Mouse (Mus musculus): ENCODE data around the gene Mymx.
"Not testable (repeated sequence)": the region's sequence is repeated elsewhere in the genome, so short reads cannot be mapped to it uniquely, and the experiment has no call there.

Gene Mymx

DNA sequence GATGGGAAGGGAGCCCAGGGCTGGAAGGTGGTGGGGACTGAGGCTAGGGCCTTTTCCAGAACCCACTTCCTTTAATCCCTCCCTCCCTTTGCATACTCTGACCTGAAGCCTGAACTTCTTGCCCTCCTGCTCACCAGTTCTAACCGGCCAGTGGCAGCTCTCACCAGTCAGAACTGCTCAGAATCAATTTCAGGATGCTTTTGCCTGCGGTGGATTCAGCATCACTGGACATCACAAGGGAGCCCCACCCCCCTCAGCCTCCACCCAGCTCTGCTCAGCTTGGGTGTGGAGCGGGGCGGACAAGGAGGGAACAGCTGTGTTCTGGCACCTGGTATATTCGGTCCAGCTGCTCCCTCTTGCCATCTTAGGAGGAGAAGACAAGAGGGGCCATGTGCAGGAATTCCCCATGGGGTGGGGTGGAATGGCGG lies at the start of gene Mymx:
Mymx (minus strand) TSS at position 226 of the 428 bp plus-strand sequence.
- no peak for DNase-seq

DNA sequence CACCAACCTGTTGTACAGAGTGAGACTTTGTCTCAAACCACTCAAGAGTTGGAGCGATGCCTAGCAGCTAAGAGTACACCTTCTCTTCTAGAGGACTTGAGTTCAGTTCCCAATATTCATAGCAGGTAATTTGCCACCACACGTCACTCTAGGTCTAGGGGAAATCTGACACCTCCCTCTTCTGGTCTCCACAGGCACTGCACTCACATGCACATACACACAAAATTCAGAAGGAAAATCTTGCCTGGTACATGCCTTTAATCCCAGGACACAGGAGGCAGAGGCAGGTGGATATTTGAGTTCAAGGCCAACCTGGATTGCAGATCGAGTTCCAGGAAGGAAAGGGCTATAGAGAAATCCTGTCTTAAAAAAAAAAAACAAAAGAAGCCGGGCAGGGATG lies 42.3 kb upstream of the Mymx start:
- DNase-seq: no peak

DNA sequence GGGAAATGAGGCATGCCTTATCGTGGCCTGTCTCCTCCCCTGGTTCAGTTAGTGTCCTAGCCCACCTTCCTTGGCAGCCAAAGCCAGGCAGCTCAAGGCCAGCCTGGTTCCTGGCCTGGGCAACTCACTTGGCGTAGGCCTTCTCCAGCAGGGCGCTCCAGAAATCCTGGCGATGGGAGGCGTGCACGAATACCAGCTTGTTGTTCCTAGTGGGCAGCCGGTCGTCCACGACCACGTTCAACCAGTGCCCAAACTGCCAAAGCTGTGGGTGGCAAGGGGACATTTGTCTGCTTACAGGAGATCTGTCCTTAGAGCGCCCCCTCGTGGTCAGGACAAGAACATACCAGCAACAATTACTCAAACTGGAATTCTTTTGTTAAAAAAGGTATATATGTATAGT lies 40.8 kb upstream of the Mymx start:
- peak; percentile 83 for DNase-seq

DNA sequence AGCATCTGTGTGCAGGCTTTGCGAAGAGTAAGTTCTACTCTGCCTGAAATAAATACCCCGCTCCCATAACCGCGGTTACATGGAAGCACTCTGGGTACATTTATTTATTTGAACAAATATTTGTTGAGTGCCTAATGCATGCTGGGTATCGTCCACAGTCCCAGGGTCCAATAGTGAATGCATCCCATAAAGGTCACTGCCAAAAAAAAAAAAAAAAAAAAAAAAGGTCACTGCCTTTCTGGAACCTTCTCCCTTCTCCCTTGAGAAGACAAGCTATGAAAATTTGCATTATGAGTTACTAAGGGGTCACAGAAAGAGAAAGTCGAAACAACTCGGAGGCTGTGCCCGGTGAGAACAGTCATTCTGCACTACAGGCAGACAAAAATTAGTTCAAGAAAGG lies 40.1 kb upstream of the Mymx start:
- no peak for DNase-seq

DNA sequence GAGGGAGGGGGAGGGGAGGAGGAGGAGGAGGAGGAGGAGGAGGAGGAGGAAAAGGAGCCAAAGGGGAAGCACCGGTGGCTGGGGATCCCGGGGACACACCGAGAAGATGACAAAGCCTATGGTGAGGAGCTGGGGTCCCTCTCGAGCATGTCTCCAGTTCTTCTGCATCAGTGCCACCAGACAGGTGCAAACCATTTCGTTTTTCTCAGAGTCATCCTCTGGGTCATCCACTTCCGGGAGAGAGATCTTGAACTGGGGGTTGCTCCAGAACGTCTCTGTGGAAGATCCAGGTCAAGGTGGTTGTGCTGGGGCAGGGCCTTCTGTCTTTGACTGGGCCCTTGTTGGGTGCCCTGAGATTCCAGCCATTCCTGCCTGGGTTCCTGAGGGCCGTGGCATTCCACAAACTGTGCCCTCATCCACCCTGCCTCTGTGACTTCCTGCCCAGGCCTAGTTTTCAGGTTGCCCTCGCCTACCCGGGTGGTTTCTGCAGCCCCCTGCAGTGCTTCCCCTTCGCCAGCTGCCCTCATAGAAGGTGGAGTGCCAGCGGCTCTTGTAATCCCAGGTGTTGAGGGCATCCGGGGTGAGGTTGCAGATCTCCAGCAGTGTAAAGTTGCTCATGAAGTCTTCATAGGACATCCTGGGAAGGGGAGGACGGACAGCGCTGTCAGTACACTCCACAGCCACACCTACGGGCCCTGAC lies 36.8 kb upstream of the Mymx start:
- DNase-seq: no peak

DNA sequence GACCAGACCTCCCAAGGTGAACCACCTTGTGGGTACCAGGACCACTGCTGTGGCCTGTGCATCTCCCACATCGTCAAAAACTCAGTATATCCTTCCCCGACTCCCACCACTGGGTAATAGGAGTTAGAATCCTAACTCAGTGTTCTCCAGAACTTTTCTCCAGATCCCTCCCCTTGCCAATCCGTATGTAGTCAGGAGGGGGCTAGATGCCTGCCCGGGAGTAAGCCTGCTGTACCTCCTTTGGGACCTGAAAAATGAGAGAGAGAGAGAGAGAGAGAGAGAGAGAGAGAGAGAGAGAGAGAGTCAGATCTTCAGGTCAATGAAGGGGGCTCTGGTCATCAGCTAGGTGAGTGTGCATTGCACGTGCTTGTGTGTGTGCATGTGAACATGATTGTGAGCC lies 32.1 kb upstream of the Mymx start:
- DNase-seq: no peak

DNA sequence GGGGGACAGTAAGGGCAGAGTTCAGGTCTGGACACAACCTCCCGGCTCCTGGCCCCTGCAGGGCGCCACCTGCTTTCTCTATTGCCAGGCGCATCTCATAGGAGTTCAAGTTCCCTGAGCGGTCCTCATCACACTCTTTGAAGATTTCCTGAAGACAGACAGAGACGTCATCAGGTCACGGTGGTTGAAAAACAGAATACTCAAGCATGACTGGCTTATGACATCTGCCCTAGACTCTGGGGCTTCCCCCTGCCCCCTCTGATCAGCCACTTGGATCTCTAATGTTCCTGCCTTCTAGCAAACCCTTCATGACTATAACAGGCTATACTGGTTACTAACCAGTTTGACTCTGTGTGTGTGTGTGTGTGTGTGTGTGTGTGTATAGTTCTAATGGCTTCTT lies 30.0 kb upstream of the Mymx start:
- DNase-seq: no peak

DNA sequence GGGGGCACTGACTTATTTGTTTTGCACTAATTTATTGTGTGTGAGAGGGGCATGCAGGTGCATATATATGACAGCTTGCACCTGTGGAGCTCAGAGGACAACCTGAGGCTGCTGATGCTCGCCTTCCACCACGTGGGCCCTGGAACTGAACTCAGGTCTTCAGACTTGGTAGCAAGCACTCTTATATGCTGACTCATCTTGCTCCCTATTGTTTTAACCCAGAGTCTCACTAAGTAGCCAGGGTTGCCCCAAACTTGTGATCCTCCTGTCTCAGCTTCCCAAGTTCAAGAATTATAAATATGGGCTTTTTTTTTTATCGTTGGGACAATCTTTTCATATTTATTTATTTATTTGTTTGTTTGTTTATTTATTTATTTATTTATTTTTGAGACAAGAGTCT lies 29.1 kb upstream of the Mymx start:
- DNase-seq: no peak

DNA sequence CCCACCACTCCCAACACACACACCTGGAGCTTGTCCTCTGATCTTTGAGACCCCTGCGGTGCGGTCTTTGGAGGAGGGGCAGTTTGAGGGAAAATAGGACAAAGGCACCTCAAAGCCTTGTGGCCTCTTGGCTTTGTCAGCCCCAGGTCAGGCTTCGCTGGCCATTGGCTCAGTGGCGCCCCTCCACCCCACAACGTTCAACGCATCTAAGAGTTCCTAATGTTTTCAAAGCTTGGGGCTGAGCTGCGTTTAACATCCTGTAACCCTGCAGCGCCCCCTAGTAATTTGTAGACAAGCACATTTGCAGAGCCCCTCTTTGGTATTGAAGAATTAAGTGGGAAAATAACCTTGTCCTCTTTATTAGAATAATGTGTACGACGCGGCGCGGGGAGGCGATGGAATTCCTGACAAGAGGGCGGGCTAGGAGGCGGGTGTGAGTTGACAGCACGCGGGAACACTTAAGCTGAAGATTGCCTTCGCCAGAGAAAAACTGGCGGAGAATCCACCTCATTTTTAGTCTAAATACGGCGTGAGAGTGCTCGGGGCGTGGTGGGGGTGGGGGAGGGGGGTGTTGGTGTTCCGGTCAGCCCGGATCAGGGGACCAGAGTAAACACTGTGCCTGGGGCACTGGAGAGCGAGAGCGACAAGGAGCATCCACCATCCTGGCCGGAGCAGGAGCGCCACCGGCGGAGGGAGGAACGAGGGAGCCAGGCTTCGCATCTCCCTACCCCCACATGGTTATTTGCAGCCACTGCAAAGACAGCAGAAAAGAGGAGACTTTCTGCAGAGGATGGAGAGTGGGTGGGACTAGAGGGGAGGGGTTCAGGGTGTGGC lies 28.2 kb upstream of the Mymx start:
- DNase-seq: peak; percentile 78

DNA sequence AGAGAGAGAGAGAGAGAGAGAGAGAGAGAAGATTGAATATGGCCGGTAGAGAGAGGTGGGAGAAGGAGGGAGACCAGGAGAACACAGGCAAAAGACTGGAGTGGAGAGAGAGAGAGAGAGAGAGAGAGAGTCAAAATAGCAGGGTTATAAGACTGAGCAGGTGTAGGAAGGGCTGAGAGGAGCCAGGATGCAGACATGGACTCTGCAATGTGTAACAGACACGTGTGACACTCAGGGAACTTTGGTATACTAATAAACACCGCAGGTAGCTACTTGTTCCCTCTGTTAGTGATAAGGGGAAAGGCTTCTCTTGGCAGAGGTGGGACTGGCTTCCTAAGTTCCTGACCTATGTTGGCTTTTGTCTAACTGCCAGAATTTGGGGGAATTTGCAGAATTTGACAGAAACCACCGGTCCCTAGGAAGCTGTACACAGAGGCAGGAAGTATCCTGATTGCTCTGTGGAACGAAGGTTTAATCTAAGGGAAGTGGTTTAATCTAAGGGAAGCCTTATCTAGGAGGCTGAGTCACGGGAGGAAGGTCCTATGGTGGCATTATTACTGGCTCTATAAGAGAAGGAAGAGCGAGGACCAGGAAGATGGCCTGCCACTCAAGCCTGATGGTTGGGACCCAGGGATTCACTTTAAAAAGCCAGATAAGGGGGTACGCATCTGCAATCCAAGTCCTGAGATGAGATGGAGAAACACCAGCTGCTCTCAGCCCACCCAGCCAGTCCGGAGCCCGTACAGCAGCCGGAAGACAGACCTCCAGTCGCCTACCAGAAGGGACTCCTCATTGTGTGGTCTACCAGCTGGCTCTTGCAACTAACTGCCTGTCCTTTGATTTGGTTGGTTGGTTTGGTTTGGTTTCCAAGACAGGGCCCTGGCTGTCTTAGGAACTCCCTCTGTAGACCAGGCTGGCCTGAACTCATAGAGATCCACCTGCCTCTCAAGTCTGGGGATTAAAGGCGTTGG lies 27.3 kb upstream of the Mymx start:
- DNase-seq: peak; percentile 18

DNA sequence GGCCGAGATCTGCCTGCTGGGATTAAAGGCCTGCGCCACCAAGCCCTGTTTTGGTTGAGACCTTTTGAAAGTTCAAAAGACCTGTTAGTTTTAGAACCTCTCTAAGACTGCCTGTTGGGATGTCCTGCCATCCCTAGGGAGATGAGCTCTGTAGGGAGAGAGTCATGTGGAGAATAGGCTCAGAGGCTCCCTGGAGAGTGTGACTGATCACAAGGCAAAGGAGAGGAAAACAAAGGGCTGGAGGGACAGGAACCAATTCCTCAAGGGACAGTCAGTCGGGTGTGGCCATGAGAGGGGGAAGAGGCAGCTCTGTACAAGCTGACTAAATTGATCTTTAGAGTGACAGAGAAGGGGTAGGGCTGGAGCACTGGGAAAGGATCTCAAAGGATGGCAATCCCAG lies 26.3 kb upstream of the Mymx start:
- DNase-seq: no peak

DNA sequence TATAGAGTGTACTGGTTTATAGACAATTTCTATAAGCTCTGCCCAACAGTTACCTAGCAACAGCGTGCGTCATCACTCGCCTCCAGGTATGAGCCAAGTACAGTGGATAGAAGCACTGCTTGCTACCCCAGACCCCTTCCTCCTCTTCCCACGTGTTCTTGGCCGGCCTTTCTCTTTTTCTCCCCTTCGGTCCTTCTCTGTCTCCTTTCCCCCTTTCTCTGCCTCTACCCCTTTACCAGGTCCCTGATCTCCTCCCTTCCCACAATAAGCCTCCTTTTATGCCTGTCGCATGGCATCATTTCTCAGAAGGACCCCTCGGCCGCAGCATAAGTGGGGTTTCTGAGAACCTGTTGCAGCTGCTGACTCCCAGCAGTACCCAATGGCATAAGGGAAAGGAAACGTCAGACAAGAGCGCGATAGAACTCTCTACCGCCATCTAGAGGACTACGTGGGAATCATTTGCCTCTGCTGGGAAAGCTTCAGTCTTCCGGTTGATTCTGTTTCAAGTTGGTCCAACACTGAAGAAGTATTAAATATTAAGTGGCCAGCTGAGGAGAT lies 24.8 kb upstream of the Mymx start:
- DNase-seq: peak; percentile 81

DNA sequence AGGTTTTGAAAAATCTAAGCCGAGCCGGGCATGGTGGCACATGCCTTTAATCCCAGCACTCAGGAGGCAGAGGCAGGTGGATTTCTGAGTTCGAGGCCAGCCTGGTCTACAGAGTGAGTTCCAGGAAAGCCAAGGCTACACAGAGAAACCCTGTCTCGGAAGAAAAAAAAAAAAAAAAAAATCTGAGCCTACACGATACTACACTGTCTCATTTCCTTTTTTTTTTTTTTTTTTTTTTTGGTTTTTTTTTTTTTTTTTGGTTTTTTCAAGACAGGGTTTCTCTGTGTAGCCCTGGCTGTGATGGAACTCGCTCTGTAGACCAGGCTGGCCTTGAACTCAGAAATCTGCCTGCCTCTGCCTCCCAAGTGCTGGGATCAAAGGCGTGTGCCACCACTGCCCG lies 21.5 kb upstream of the Mymx start:
- DNase-seq: not testable (repeated sequence)

DNA sequence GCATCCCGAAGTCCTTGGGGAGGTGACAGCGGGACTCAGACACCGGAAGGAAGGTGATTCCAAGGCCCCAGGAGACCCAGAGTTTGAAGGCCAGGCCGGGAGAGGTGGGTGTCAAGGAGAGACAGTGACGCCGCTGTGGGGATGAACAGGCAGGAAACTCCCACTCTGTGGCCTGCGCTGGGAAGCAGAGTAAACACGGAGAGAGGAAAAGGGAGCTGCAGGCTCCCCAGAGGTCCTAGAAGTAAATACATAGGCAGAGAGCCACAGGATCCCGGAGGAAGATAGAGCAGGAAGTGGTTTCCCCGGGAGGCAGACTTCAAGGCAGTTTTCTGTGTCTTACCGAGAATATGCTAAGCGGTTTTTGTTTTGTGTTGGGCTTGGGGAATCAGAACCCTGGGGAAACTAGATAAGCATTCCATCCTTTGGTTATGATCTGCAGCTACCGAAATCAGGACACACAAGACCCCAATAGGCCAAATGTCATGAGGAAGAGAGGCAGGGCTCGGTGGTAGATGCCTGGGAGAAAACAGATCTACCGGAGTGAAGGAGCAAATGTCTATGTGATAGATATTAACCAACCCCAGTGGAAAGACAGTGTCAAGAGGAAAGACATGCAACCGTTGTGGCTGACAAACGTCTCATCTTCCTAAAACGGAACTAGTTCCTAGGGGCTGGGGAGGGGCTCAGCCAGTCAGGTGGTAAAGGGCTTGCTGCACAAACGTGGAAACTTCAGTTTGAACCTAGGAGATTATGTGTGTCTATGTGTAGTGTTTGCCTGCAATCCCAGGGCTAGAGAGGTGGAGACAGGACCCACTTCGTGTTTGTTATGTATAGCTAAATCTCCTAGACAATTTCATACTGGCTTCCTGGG lies 17.7 kb upstream of the Mymx start:
- peak; percentile 49 for DNase-seq

DNA sequence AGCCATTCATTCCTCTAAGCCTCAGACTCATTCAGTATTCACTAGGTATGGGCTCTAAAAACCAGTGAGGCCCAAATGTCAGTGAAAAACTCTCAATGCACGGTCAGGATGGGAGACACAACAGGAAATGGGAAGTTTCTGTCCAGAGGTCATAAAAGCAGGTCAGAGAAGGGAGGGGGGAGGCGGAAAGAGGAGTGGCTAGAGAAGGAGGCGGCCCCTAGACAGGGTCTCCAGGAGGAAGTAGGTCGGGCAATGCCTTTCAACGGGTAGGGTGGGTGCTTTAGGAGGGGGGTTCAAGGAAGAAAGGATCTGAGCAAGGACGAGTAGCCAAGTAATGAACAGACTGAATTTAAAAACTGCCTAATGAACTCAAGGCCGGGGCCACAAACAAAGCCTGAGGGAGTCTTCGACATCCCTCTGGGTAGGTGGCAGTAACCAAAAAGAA lies 17.1 kb upstream of the Mymx start:
- peak; percentile 54 for DNase-seq

DNA sequence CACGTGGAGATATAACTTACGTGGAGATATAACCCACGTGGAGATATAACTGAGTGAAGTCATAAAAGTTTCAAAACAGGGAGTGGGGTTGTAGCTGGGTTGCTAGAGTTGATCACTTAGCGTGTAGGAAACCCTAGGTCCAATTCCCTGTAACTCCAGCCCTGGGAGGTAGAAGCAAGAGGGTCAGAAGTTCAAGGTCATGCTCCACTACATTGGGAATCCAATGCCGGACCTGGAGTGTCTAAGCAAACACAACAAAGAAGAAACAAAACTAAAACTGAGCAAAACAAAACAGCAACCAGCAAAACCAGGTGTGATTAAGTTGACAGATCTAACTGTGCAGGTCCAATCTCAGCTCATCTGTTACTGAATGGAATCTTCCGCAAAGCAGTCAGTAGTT lies 15.8 kb upstream of the Mymx start:
- DNase-seq: no peak

DNA sequence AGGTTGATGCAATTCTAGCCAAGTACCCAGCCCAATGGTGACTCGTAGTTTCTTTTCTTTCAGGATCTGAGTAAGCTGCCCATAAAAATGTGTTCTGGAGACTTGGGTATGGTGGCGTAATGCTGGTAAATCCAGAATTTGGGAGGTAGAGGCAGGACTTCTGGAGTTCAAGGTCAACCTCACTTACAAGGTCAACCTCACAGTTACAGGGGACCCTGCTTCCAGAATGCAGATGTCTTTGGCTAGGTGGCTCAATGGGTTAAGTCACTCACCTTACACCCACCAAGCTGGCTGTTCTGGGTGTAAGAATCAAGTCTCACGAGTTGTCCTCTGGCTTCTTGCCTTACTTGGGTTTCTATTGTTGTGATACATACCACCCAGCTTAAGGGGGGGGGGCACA lies 14.8 kb upstream of the Mymx start:
- DNase-seq: no peak

DNA sequence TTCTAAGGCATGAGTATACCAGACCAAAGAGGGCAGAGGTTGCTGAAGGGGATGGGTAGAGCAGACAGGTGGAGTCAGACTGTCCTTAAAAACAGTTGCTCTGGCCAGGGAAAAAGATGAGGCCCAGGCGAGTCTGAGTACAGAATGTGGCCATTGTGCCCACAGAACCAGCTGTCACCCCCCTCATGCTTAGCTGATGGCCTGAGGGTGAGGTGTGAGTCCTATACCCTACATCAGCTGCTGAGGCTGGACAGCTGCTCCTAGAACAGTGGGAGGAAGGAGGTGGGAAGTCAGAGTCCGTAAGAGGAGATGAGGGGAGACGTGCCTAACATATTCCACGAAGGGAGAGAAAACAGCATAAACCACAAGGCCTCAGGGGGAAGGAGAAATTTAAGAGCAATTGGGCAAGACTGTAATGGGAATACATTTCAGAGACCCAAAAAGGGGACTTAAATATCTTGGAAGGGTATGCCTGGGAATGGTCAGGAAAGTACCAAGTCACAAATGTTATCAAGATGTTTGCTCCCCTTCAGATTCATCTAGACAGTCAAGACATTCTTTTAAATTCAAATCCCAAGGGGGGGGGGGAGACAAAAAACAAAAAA lies 14.2 kb upstream of the Mymx start:
- DNase-seq: no peak

DNA sequence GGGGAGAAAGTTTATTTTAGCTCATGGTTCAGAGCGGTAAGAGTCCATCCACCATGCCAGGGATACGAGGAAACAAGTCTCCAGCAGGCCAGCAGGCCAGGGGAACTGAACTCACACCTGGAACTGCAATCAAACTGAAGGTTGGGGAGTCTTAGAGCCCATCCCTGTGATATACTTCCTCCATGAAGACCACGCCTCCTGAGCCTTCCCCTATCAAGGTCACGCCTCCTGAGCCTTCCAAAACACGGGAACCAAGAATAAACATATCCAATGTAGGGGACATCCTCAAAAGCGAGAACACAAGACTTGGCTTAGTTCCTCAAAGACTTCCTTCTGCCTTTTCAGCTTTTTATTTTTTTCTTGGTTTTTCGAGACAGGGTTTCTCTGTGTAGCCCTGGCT lies 11.0 kb upstream of the Mymx start:
- no peak for DNase-seq

DNA sequence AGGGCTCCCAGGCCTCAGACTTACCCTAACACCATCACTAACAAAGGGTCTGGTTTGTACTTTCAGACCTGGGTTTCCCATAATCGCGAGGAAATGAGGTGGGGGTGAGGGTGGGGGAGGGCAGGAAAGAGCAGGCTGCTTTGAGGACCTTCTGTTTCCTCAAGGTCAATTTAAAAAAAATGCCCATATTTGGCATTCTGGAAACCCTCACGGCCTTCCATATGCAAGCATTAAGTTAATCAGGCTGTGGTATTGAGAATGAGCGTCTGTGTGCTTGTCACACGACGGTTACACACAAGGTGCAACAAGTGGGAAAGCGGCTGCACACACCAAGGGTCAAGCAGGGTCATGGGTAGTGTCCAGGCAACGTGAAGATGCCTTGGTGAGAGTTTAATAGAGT lies 10.1 kb upstream of the Mymx start:
- no peak for DNase-seq

DNA sequence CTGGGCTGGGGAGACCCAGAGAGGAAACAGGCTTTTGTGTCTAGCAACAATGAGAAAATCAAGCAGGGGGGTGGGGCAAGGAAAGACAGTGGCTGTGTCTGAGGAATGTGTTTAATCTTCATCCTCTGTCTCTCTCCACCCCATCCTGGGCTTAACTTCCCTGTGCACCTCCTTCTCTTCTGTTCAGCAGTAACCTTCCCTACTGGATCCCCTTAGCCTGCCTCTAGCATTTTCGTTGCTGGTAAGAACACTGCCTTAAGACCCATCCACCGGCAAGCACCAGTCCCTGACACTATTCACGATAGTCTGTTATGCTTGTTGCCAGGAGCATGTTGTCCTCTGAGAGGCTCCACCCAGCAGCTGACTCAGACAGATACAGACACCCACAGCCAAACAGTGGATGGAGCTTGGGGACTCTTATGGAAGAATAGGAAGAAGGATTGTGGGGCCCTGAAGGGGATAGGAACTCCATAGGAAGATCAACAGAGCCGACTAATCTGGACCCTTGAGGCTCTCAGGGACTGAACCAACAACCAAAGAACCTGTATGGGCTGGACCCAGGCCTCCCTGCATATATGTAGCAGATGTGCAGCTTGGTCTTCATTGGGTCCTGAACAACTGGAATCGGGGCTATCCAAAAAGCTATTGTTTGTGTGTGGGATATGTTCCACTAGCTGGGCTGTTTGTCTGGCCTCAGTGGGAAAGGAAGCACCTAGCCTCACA lies 8.4 kb upstream of the Mymx start:
- DNase-seq: peak; percentile 51
